Mouse (Mus musculus) megakaryocyte, embryonic 14.5 days (primary cell): ENCODE results near the gene Slc9a5.

Source experiments
- FLI1 ChIP-seq: IDR thresholded peaks from 2 replicates; pipeline ENCODE4 v1.6.1; 2012; ENCODE audit warnings: low read length, inconsistent platforms, mixed read lengths
- GATA1 ChIP-seq: IDR thresholded peaks from 3 replicates; pipeline ENCODE4 v1.6.1; 2012; ENCODE audit warnings: mixed read lengths, low read length, inconsistent platforms, borderline replicate concordance

GRCm38 (mm10) chr8:105331469-105331868 lies 17.2 kb upstream of the Slc9a5 start:
- TF ChIP-seq GATA1 (no peak), FLI1 (no peak)
